Mouse (Mus musculus): ENCODE results near the gene Spef2.
"Not testable (repeated sequence)": the region's sequence is repeated elsewhere in the genome, so short reads cannot be mapped to it uniquely, and the experiment has no call there.

Gene Spef2

GRCm38 (mm10) chr15:9748359-9749102, at the start of gene Spef2:
TSS of gene Spef2 (minus strand) at chr15:9748868.
- DNase-seq: peak; percentile 84

- no peak for DNase-seq
Measured at GRCm38 (mm10) chr15:9794131-9794530, 45.5 kb upstream of the Spef2 start.

DNA sequence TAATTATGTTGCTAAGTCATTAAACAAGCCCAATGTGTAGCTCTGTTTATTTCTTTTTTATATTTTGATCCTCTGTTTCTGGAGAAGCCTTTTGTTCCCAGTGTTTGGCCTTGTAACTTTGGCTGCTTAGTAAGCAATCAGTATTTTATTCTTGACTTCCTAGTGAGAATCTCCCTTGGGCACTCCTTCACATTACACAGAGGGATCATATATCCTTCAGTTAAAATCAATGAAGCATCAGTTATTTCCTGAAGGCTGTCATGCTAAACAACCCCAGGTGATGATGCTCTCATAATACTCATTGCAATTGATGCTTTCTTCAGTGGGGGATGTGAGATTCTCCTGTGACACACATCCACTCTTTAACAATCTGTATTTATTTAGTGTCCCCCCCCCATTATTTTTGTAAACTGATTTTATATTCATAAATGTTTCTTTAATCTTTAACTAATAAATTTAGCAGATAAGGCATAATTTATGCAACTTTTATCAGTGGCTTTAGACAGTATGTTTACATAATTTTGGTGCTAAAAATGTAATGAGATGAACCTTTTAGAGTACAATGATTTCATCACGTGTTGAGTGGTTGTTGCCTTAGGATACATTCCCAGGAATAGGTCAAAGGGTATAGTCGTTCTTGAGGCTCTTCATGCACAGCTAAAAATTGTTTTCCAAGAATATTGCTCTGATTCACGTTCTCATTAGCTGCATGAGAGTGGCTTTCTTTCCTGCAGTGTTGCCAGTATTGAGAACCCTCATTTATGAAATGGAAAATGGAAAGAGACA, 39.8 kb upstream of the Spef2 start:
- DNase-seq: no peak

DNA sequence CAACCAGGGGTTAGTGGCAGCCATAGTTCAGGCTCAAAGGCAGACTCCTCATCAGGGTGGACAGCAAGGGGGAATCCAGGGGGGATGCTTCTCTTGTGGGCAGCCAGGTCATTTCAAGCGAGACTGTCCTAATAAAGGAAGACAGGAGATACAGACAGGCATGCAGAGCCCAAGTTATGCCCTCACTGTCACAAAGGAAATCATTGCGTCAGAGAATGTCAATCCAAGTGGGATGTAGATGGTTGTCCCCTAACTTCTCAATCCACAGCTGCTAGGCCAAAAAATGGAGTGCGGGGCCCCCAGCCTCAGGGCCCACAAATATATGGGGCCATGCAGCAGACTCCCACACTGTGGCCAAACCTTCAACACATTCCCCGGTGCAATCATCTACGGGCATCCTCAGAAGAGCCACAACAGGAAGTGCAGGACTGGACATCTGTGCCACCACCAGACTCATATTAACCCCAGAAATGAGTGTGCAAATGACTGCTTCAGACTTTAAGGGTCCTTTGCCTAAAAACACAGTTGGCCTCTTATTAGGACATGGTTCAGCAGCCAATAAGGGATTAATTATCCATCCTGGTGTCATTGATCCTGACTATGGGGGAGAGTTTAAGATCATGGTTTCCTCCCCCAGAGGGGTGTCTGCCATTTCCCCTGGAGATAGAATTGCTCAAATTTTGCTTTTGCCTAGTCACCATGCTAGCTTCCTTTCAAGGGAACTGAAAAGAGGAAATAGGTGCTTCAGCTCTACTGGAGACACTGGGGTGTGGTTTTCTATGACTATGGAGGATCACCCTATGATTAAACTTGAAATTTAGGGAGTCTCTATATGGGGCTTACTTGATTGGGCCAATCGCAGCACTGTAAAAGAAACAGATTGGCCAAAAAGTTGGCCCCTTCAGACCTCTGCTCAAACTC, 25.8 kb upstream of the Spef2 start:
- not testable (repeated sequence) for DNase-seq

DNA sequence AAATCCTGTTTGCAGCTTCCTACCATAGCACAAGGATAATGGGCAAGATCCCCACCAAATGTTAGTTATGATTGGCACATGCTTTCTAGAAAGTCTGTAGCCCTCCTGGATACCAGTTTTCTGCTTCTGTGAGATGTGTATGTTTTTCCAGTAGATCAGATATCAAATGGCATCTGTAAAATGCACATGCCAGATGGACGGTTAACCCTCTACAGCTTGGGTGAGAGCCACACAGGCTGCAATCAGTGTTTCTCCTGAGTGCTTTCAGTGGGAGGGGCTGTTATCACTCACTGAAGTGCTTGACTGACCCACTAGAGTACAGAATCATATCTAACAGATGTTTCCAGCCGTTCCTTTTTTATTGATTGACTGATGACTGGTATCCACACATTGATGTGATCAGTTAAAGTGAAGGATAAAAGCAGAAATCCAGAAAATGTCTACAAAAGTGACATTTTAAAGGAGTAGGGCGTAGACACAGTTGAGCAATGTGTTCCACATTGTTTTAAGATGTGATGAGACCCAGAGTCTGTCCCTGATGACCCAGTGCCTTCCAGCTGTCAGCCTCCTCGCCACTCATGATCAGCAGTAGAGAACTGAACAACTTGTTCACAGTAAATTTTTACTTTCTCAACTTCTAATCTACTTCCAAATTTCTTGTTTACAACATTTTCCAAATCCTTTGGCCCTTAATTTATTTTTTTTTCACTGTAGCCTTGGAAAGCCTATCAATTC, 19.7 kb upstream of the Spef2 start:
- no peak for DNase-seq

DNA sequence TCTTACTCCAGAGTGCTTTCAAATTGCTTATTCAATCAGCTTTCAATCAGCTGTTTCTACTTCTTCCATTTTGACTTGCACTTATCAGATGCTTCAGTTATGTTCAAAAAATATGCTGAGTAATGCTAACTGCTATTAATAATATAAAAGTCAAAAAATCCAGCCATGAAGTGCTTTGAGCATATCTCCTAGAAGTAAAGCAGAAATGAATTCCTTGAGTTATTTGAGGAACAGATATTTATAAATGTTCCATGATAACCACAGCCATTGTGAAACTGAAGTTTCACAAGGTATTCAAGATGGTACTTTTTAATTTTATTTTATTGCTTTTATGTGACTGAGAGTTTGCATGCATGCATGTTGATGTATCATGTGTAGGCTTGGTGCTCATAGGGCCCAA, 18.4 kb upstream of the Spef2 start:
- DNase-seq: no peak

DNA sequence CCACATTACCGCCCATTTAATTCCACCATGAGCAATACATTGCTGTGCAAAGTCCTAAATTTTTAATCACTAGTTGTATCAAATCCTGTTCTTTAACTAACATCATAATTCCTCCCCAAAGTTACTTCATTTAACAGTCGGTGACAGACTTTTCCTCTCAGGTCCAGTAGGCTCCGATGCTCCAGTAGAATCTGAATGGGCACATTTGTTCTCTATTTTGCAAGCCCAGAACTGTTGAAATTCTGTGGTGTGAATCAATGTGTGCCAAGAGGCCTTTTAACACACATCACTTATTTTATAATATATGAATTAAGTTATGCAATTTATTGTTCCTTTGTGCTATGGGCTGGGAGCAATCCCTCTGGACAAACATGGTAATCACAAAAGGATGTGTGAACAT, 2.3 kb upstream of the Spef2 start:
- DNase-seq: no peak

GRCm38 (mm10) chr15:9747410-9748104, 1.1 kb downstream of the Spef2 start:
- no peak for DNase-seq

- no peak for DNase-seq
Measured at GRCm38 (mm10) chr15:9742172-9742571, 6.5 kb downstream of the Spef2 start.

DNA sequence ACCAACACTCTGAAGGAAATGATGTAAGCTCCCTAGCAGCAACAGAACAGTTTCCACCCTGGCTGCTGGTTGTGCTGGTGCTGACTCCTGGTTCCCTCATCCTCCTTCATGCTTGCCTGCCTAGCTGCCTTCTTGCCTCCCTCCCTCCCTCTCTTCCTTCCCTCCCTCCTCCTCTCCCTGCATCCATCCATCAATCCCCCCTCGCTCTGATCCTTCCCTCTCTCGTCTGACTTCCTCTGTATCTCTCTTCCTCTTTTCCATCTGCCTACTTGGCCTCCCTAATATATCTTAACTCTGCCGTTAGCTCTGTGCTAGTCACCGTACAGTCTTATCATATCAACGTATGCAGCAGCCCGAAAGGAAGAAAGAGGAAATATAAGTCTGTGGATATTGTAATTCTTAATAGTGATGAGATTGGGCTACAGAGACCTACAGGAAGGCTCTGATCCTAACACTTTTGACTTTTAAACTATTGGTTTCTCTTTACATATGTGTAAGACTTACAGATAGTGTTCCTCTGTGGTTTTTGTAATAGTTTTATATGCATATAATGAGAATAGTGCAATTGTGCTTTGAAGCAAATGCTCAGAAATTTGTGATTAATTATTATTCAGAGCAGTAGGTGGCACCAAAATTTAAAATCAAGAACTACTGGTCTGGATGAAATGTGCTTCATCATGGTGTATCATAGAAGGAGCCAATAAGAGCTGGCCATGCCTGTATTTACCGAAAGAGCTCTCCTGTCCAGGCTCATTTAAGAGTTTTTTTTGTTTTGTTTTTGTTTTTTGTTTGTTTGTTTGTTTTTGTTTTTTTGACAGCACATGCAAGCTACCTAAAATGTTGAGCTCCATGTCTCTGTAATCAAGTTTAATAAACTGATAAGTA, 33.9 kb downstream of the Spef2 start:
- DNase-seq: no peak

GRCm38 (mm10) chr15:9713707-9714106, 35.0 kb downstream of the Spef2 start:
- DNase-seq: no peak

DNA sequence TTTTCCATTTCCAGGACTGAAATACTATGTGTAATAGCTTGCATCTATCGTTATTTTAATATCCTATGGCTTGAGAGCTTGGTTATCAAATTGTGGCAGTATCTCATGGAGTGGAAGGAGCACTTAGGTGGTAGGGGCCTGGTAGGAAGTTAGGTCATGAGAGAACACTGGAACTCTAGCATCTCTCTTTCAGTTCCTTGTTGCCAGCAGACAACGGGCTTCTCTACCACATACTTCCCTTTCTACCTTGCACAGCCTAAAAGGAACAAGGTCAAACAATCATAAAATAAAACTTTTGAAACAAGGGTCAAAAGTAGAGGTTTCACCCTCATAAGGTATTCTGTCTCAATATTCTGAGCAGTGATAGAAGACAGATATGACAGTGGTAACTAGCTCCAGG, 38.3 kb downstream of the Spef2 start:
- DNase-seq: no peak

GRCm38 (mm10) chr15:9705830-9706450, 42.7 kb downstream of the Spef2 start:
- no peak for DNase-seq

DNA sequence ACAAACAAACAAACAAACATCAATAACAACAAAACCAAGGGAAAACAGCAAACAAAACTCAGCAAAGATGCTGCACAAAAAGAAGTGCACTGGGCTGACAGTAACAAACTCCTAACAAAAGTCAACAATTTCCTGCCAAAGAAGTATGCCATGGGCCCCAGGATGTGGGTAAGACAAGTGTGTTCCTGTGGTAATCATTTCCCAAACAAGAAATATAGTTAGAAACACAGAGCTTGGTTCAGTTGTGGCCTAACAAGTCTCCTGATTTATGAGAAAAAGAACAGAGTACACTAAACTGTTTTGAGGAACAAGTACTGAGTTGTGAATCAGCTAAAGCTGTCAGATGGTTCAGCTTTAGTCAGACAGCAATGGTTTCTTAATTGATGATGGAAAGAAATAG, 46.8 kb downstream of the Spef2 start:
- peak; percentile 34 for DNase-seq

- no peak for DNase-seq
Measured at GRCm38 (mm10) chr15:9691721-9692120, 56.9 kb downstream of the Spef2 start.

- DNase-seq: no peak
Measured at GRCm38 (mm10) chr15:9690845-9691244, 57.8 kb downstream of the Spef2 start.

DNA sequence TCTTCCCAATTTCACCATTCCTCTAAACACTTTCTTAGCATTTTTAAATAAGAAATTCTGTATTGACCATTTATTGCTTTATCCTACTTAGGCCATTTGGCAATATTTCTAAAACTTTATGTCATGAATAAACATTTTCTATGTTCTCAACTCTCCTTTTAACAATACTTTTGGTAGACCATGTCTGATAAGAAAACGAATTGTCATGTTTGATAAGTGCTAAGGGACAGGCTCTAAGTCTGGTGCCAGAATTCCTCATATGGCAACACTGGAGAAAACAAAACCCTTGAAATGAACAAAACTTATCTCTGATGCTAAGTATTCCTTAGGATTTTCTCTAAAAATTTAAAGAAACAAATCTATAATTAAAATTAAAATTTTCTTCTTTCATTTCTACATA, 58.2 kb downstream of the Spef2 start:
- no peak for DNase-seq

DNA sequence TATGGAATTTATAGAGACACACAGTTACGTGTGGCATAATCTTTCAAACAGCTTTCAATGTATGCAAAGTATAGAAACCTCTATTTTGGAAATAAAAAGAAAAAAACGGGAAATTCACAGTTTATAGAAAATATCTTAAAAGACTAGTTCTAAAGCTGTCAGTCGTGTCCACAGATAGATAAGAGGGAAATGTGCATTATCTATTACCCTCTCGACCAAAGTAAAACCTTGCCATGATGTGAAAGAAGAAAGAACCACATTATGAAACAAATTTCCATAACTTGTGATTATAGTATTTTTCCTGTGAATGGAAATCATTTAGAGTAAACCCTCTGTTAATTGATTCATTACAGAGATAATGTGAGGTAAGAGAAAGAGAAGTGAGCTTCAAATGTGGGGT, 65.2 kb downstream of the Spef2 start:
- DNase-seq: no peak

- no peak for DNase-seq
Measured at GRCm38 (mm10) chr15:9677343-9678036, 71.2 kb downstream of the Spef2 start.

DNA sequence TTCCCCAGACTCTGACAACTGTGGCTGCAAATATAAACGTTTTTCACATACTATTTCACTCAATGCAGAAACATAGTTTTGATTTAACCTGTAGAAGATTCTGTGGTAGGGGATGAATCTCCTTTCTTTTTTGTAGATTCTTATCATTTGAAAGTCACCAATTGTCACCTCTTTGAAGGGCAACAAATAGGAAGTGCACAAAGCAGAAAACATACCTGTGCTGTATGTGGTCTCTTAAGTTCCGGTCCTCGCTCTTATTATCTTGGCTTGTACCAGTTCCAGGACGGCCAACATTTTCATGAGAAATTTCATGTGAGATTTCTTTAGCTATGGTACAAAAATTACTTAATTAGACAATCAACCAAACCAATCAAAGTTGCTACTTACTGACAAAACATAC, 80.1 kb downstream of the Spef2 start:
- DNase-seq: no peak

Data from thymus, postnatal 14 days (tissue).